Mouse (Mus musculus) E14TG2a.4 (cell line): Measurements from ENCODE around the gene Rbms1.

Source experiments
- CTCF ChIP-seq: conservative IDR thresholded peaks from 2 replicates; pipeline ENCODE4 v1.5.1; 2014; ENCODE audit warnings: low read length
- NANOG ChIP-seq: IDR thresholded peaks from 2 replicates; pipeline ENCODE4 v1.6.1; 2014; ENCODE audit warnings: borderline replicate concordance, low read length, mixed read lengths
- POU5F1 ChIP-seq: IDR thresholded peaks from 2 replicates; pipeline ENCODE4 v1.6.1; 2014; ENCODE audit warnings: low read length, borderline replicate concordance

- TF ChIP-seq CTCF: no peak
- TF ChIP-seq POU5F1: no peak
- no peak for TF ChIP-seq NANOG
Observed at GRCm38 (mm10) chr2:60809441-60809921, 153.5 kb downstream of the Rbms1 start.
